Mouse (Mus musculus) heart, adult 2 months (tissue): Measurements from ENCODE around the gene Il9. TPM values are rescaled to one million over a fixed set of nuclear protein-coding genes. Genes with fewer than 3 reads are reported as not detected.

ENCODE experiments used
- DNase-seq, 2 experiments: peaks; one replicate each; pipeline ENCODE4 v3.0.0; 2021
- H3K27ac ChIP-seq: fragments of 200-600 bp; 2 replicates; pipeline ENCODE4 v1.8.1; 2022
- H3K27me3 ChIP-seq: fragments of 200-500 bp; 2 replicates; pipeline ENCODE4 v1.6.1; 2012; ENCODE audit warnings: mild to moderate bottlenecking, low read length, inconsistent platforms, mixed read lengths; ENCODE audit not compliant: control insufficient read depth, insufficient read depth
- H3K36me3 ChIP-seq: fragments of 200-500 bp; 2 replicates; pipeline ENCODE4 v1.6.1; 2012; ENCODE audit warnings: low read length, inconsistent platforms; ENCODE audit not compliant: control insufficient read depth, insufficient read depth
- H3K4me1 ChIP-seq: fragments of 200-500 bp; 2 replicates; pipeline ENCODE4 v1.6.1; 2011; ENCODE audit warnings: low read length; ENCODE audit not compliant: control insufficient read depth, insufficient read depth
- H3K4me3 ChIP-seq: fragments of 200-600 bp; 2 replicates; pipeline ENCODE4 v1.8.1; 2022
- H3K79me2 ChIP-seq: fragments of 200-500 bp; replicated peaks from 2 replicates; pipeline ENCODE4 v1.6.1; 2012; ENCODE audit warnings: mild to moderate bottlenecking, inconsistent platforms, low read length, moderate library complexity, mixed read lengths; ENCODE audit not compliant: control insufficient read depth, insufficient read depth
- H3K9ac ChIP-seq: fragments of 200-500 bp; 2 replicates; pipeline ENCODE4 v1.6.1; 2012; ENCODE audit warnings: low read depth, mild to moderate bottlenecking, control low read depth, inconsistent platforms, low read length, mixed read lengths
- CTCF ChIP-seq: fragments of 200-600 bp; IDR thresholded peaks from 2 replicates; pipeline ENCODE4 v1.8.1; 2022; ENCODE audit warnings: antibody characterized with exemption, mild to moderate bottlenecking, moderate library complexity
- EP300 ChIP-seq: fragments of 200-500 bp; IDR thresholded peaks from 2 replicates; pipeline ENCODE4 v1.6.1; 2011; ENCODE audit warnings: low read depth, low read length, control low read depth; ENCODE audit not compliant: insufficient read depth
- POLR2A ChIP-seq: fragments of 200-500 bp; IDR thresholded peaks from 2 replicates; pipeline ENCODE4 v1.6.1; 2011; ENCODE audit warnings: mild to moderate bottlenecking, low read depth, low read length, control low read depth; ENCODE audit not compliant: insufficient read depth
- WGBS: fragments of 180-500 bp; shearing (Covaris S2); methylation state at CpG from one replicate; pipeline ENCODE4 v1.1.7; 2018; 5-methylcytosine and 5-hydroxymethylcytosine counted together
- intact Hi-C: fragments of 180-260 bp; cut with DNase I; formaldehyde crosslinking; loops from one replicate; pipeline ENCODE4 v1.15.1; 2025
- polyA plus RNA-seq: library from polyadenylated mRNA; depleted of rRNA; stranded (reverse); fragments of >200 nt; gene quantifications from 2 replicates; pipeline ENCODE4 v1.2.3, GENCODE M21; 2012
- total RNA-seq, 2 experiments: library from RNA; stranded (reverse); gene quantifications; 2 replicates each; pipeline ENCODE4 v1.2.3; 2021

Il9 gene
- total and polyA plus RNA-seq, 3 experiments, result not detected

DNA sequence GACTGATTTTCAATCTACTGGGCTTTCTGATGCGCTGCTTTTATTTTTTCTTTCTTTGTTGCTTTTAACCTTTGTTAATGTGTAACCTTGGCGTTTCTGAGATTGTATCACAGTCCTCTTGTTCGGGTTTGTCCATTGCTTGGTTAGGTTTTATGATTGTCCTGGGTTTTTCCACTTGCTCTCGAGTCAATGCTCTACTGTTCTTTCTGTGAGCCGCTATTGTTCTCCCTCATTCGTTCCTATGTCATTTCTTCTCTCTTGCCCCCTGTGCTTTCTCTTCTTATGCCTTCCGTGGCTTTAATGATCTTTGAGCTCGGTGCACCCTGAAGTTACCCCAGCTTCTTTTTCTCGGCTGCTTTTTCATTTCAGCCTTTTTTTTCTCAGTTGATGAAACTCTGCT is 24.0 kb downstream of the Il9 start:
- Histone ChIP-seq H3K36me3 (no peaks in the 10 kb centered on the region), H3K4me1 (no peaks in the 10 kb centered on the region), H3K79me2 (no peaks in the 10 kb centered on the region), H3K9ac (no peak overlapping the region), H3K27me3 (peaks cover 4% of the 10 kb centered on the region; the same call in 1 of the 2 replicates), H3K27ac (no peak overlapping the region), H3K4me3 (no peak overlapping the region)
- DNase-seq, result no peak
- TF ChIP-seq POLR2A, result no peak
- intact Hi-C loops, result no loop called here
- WGBS, result 71% methylated on average over 9 of the region's 9 CpGs

DNA sequence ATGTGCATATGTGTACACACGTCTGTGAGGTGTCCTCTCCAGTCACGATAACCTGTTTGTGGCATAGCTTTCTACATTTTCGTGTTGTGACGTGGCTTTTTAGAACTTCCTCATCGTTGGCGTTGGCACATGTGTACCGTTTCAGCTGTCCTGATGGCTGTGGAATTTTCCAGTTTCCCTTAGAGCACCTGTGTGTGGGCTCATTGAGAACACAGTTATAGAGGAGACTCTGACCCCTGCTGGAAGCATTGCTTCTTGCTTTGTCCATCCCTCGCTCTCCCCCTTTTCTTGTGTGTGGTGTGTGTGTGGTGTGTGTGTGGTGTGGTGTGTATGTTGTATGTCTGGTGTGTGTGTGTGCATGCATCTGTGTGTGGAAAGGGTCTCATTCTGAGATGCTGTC is 32.0 kb downstream of the Il9 start:
- H3K36me3 ChIP-seq, result no peaks in the 10 kb centered on the region

DNA sequence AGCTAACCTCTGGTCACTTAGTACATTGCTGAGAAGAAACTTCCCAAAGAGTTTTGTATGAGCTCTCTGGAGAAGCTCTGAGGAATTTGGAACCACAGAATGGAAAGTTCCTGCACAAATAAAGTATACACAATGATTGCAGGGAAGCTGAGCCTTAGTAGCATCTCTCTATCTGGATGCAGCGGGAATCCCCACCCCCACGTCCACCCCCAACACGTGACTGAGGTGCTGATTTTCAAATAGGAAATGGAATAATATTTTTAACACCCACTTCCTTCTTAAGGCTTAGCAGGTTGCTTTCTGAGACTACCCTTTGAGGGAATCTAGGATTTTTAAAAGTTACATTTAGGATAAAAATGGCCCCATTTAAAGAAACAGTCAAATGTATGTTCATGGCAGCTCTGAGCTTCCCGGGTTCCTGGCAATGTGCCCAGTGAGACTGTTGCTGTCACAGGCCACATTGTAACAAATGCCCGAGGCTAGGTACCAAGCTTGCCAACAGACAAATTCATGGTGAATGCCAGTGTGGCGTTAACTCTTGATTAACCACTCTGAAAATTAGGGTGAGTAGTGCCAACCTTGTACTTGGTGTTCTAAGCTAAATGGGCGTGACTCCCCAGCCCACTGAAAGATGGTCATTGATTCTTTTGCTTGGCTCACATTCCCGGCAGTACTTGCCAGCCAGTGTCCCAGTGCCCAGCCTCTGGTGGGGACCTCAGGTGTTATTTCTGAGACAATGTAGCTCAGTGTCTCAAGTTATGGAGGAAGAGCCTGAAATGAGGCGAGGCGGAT is 32.6 kb downstream of the Il9 start:
- intact Hi-C loops, result no loop called here
- DNase-seq, result no peak
- 52% methylated on average over 10 of the region's 10 CpGs for WGBS
- Histone ChIP-seq H3K27ac (no peak overlapping the region), H3K4me1 (no peaks in the 10 kb centered on the region), H3K79me2 (no peaks in the 10 kb centered on the region), H3K27me3 (no peaks in the 10 kb centered on the region), H3K36me3 (no peaks in the 10 kb centered on the region), H3K9ac (no peak overlapping the region), H3K4me3 (no peak overlapping the region)
- TF ChIP-seq CTCF (no peak), POLR2A (no peak), EP300 (no peak)

More for the DNA sequence above, 32.0 kb downstream of the Il9 start:
- Histone ChIP-seq H3K27me3 (no peaks in the 10 kb centered on the region), H3K9ac (no peak overlapping the region), H3K4me3 (no peak overlapping the region), H3K27ac (no peak overlapping the region), H3K4me1 (no peaks in the 10 kb centered on the region), H3K79me2 (no peaks in the 10 kb centered on the region)
- TF ChIP-seq EP300 (no peak), CTCF (no peak), POLR2A (no peak)
- no peak for DNase-seq
- WGBS, result 78% methylated on average over 8 of the region's 8 CpGs
- intact Hi-C loops, result no loop called here

DNA sequence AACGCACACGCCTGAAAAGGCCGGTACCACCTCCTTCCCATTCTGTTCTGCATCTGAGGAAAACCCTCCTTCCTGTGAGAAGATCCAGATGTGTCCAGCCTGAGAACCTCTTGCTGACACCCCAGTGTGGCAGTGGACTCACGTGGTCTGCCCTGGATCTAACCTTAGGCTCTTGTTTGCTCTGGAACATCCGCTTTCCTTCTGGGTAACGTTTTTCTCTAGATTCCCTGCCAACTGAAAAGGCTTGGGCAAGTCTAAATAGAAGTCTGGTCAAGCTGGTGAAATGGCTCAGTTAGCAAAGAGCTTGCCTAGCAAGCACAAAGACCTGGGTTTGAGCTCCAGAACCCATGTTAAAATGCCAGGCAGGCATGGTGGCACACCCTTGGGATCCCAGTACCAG is 37.0 kb downstream of the Il9 start:
- no peak overlapping the region for H3K4me3 ChIP-seq
- intact Hi-C loops, result no loop called here
- no peak overlapping the region for H3K9ac ChIP-seq
- H3K79me2 ChIP-seq, result no peaks in the 10 kb centered on the region
- no peaks in the 10 kb centered on the region for H3K4me1 ChIP-seq
- no peaks in the 10 kb centered on the region for H3K36me3 ChIP-seq
- 68% methylated on average over 6 of the region's 6 CpGs for WGBS
- TF ChIP-seq EP300 (no peak), POLR2A (no peak)
- DNase-seq, result no peak
- H3K27me3 ChIP-seq, result peaks cover 2% of the 10 kb centered on the region
- no peak overlapping the region for H3K27ac ChIP-seq

DNA sequence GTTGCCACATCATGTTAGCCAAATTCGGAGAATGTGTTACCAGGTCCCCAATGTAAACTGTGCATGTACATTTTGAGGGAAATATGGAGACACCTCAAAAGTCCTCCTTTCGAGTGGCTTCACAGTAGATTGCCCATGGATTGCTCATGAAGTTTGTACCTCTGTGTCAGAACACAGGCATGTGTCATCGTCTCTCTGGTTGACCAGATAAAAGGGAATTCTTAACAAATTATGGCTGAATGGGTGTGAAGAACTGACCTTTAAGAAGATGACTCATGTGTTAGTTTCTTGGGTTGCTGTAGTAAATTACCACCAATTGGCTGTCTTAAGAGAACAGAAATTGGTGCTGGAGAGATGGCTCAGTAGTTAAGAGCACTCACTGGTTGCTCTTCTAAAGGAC is 37.9 kb downstream of the Il9 start:
- WGBS, result 81% methylated on average over 3 of the region's 3 CpGs

DNA sequence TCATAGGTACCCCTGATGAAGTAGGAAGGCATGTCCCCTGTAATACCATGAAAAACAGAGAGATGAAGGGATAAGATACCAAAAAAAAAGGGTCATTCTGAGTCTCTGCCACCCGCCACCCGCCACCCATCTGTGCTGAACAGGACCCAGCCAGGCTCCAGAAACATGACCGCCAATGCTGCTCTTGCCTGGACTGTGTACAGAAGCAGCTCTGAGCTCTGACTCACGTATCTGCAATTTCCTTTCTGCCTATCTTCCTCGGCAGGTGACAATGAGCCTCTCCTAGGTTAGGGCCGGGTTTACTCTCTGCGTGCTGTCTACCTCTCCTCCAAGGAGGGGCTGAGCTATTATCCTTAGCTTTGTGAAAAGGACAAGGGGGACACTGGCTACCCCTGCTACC is 38.6 kb downstream of the Il9 start:
- TF ChIP-seq POLR2A, result no peak
- no peak for TF ChIP-seq EP300
- TF ChIP-seq CTCF, result no peak
- Histone ChIP-seq H3K36me3 (no peaks in the 10 kb centered on the region), H3K4me3 (no peak overlapping the region), H3K9ac (no peak overlapping the region), H3K27ac (no peak overlapping the region), H3K4me1 (no peaks in the 10 kb centered on the region), H3K27me3 (peaks cover 4% of the 10 kb centered on the region), H3K79me2 (no peaks in the 10 kb centered on the region)
- no peak for DNase-seq
- intact Hi-C loops, result no loop called here
- WGBS, result 55% methylated on average over 7 of the region's 7 CpGs

More for the DNA sequence above, 37.9 kb downstream of the Il9 start:
- Histone ChIP-seq H3K4me3 (no peak overlapping the region), H3K27me3 (peaks cover 2% of the 10 kb centered on the region), H3K4me1 (no peaks in the 10 kb centered on the region), H3K36me3 (no peaks in the 10 kb centered on the region), H3K27ac (no peak overlapping the region), H3K9ac (no peak overlapping the region), H3K79me2 (no peaks in the 10 kb centered on the region)
- TF ChIP-seq CTCF (no peak), POLR2A (no peak), EP300 (no peak)
- DNase-seq, result no peak
- intact Hi-C loops, result no loop called here
